Mouse (Mus musculus) CH12.LX (cell line): ENCODE measurements around the gene Galk2. TPM values are rescaled to one million over a fixed set of nuclear protein-coding genes. Genes with fewer than 3 reads are reported as not detected.

Source experiments
- DNase-seq: peaks from one replicate; pipeline ENCODE4 v3.0.0-alpha.2; 2013; ENCODE audit errors: extremely low read depth
- H3K27ac ChIP-seq: 2 replicates; pipeline ENCODE4 v1.5.1; 2012; ENCODE audit warnings: low read depth, mild to moderate bottlenecking, control low read depth, moderate library complexity; ENCODE audit not compliant: insufficient read depth
- H3K27me3 ChIP-seq: replicated peaks from 2 replicates; pipeline ENCODE3; 2012; ENCODE audit warnings: inconsistent platforms
- H3K36me3 ChIP-seq, 2 experiments: replicated peaks in 1 of 2; 2 replicates each; pipeline versions ENCODE3 to v1.6.1; 2012; ENCODE audit warnings: inconsistent platforms in 1 of 2, low read length in 1 of 2, mild to moderate bottlenecking in 1 of 2, mixed read lengths in 1 of 2, moderate library complexity in 1 of 2; ENCODE audit not compliant: control insufficient read depth in 1 of 2, insufficient read depth in 1 of 2
- H3K4me1 ChIP-seq, 2 experiments: 2 replicates each; pipeline ENCODE4 v1.6.1; 2012; ENCODE audit warnings: inconsistent platforms in 1 of 2, moderate library complexity in 1 of 2; ENCODE audit not compliant: insufficient read depth in 2 of 2, control insufficient read depth in 1 of 2
- H3K4me2 ChIP-seq: 2 replicates; pipeline ENCODE4 v1.6.1; 2012; ENCODE audit warnings: low read depth, mild to moderate bottlenecking, control low read depth; ENCODE audit not compliant: poor library complexity, insufficient read depth, severe bottlenecking
- H3K4me3 ChIP-seq, 3 experiments: fragments of 150-350 bp in 1 of 3; sonication (generic) in 1 of 3; replicated peaks in 1 of 3; 2 replicates each; pipeline versions ENCODE3 to v1.5.1; 2011 to 2012; ENCODE audit warnings: low read depth in 2 of 3, low read length in 2 of 3, mild to moderate bottlenecking in 2 of 3, moderate library complexity in 2 of 3, control low read depth in 1 of 3, improper control_type of control experiment in 1 of 3, inconsistent platforms in 1 of 3, mixed read lengths in 1 of 3; ENCODE audit not compliant: poor library complexity in 1 of 3
- H3K79me2 ChIP-seq: replicated peaks from 2 replicates; pipeline ENCODE4 v1.6.1; 2012; ENCODE audit warnings: mild to moderate bottlenecking, moderate library complexity; ENCODE audit not compliant: control insufficient read depth, poor library complexity, insufficient read depth, severe bottlenecking; ENCODE audit errors: extremely low read depth
- H3K9ac ChIP-seq: 2 replicates; pipeline ENCODE4 v1.6.1; 2012; ENCODE audit warnings: low read depth, mild to moderate bottlenecking, control low read depth, moderate library complexity; ENCODE audit not compliant: insufficient read depth
- H3K9me3 ChIP-seq: replicated peaks from 2 replicates; pipeline ENCODE3; 2012; ENCODE audit warnings: low read length, inconsistent platforms, mixed read lengths
- CHD1 ChIP-seq: IDR thresholded peaks from 2 replicates; pipeline ENCODE4 v1.6.1; 2012; ENCODE audit warnings: low read depth, low read length, improper control_type of control experiment, inconsistent platforms
- E2F4 ChIP-seq: IDR thresholded peaks from 2 replicates; pipeline ENCODE4 v1.6.1; 2011; ENCODE audit warnings: low read depth, low read length, improper control_type of control experiment; ENCODE audit not compliant: insufficient replicate concordance
- EP300 ChIP-seq: IDR thresholded peaks from 2 replicates; pipeline ENCODE4 v1.6.1; 2011; ENCODE audit warnings: low read length, improper control_type of control experiment
- ETS1 ChIP-seq: conservative IDR thresholded peaks from 2 replicates; pipeline ENCODE4 v1.6.1; 2012; ENCODE audit warnings: low read depth, mild to moderate bottlenecking, inconsistent platforms, low read length, improper control_type of control experiment, moderate library complexity
- GABPA ChIP-seq: IDR thresholded peaks from 2 replicates; pipeline ENCODE4 v1.6.1; 2012; ENCODE audit warnings: low read depth, low read length, improper control_type of control experiment, inconsistent platforms; ENCODE audit not compliant: insufficient replicate concordance
- IRF4 ChIP-seq: IDR thresholded peaks from 2 replicates; pipeline ENCODE4 v1.6.1; 2014; ENCODE audit warnings: low read depth, mild to moderate bottlenecking, inconsistent platforms, low read length, improper control_type of control experiment
- JUN ChIP-seq: IDR thresholded peaks from 2 replicates; pipeline ENCODE4 v1.6.1; 2011; ENCODE audit warnings: low read depth, mild to moderate bottlenecking, low read length, improper control_type of control experiment, moderate library complexity; ENCODE audit not compliant: insufficient read depth
- JUND ChIP-seq: conservative IDR thresholded peaks from 2 replicates; pipeline ENCODE4 v1.6.1; 2011; ENCODE audit warnings: low read depth, low read length, improper control_type of control experiment
- KAT2A ChIP-seq: IDR thresholded peaks from 2 replicates; pipeline ENCODE4 v1.6.1; 2012; ENCODE audit warnings: low read length, improper control_type of control experiment, inconsistent platforms; ENCODE audit not compliant: insufficient replicate concordance
- MAFK ChIP-seq: IDR thresholded peaks from 2 replicates; pipeline ENCODE4 v1.6.1; 2011; ENCODE audit warnings: low read length, improper control_type of control experiment; ENCODE audit not compliant: insufficient replicate concordance
- MEF2A ChIP-seq: IDR thresholded peaks from 2 replicates; pipeline ENCODE4 v1.6.1; 2014; ENCODE audit warnings: low read depth, mild to moderate bottlenecking, inconsistent platforms, low read length, improper control_type of control experiment, borderline replicate concordance
- MXI1 ChIP-seq: IDR thresholded peaks from 2 replicates; pipeline ENCODE4 v1.6.1; 2011; ENCODE audit warnings: mild to moderate bottlenecking, low read depth, low read length, improper control_type of control experiment
- NRF1 ChIP-seq: IDR thresholded peaks from 2 replicates; pipeline ENCODE4 v1.6.1; 2014; ENCODE audit warnings: low read depth, mild to moderate bottlenecking, inconsistent platforms, low read length, improper control_type of control experiment, moderate library complexity
- PAX5 ChIP-seq: IDR thresholded peaks from 2 replicates; pipeline ENCODE4 v1.6.1; 2012; ENCODE audit warnings: low read length, inconsistent platforms, mixed read lengths
- POLR2A ChIP-seq: IDR thresholded peaks from 2 replicates; pipeline ENCODE4 v1.6.1; 2011; ENCODE audit warnings: low read depth, mild to moderate bottlenecking, improper control_type of control experiment, low read length
- POLR2AphosphoS2 ChIP-seq: IDR thresholded peaks from 2 replicates; pipeline ENCODE4 v1.6.1; 2011; ENCODE audit warnings: low read depth, low read length, improper control_type of control experiment
- RAD21 ChIP-seq: IDR thresholded peaks from 2 replicates; pipeline ENCODE4 v1.6.1; 2011; ENCODE audit warnings: low read depth, mild to moderate bottlenecking, low read length, improper control_type of control experiment, moderate library complexity
- RCOR1 ChIP-seq: conservative IDR thresholded peaks from 2 replicates; pipeline ENCODE4 v1.6.1; 2012; ENCODE audit warnings: low read depth, mild to moderate bottlenecking, inconsistent platforms, low read length, improper control_type of control experiment
- SIN3A ChIP-seq: IDR thresholded peaks from 2 replicates; pipeline ENCODE4 v1.6.1; 2012; ENCODE audit warnings: low read length, improper control_type of control experiment, inconsistent platforms
- SMC3 ChIP-seq: IDR thresholded peaks from 2 replicates; pipeline ENCODE4 v1.6.1; 2011; ENCODE audit warnings: low read depth, low read length, improper control_type of control experiment
- UBTF ChIP-seq: IDR thresholded peaks from 2 replicates; pipeline ENCODE4 v1.6.1; 2012; ENCODE audit warnings: low read depth, mild to moderate bottlenecking, inconsistent platforms, low read length, improper control_type of control experiment, moderate library complexity
- USF1 ChIP-seq: IDR thresholded peaks from 2 replicates; pipeline ENCODE4 v1.6.1; 2014; ENCODE audit warnings: low read depth, mild to moderate bottlenecking, inconsistent platforms, low read length, improper control_type of control experiment
- USF2 ChIP-seq: conservative IDR thresholded peaks from 2 replicates; pipeline ENCODE4 v1.6.1; 2011; ENCODE audit warnings: low read depth, low read length, improper control_type of control experiment
- ZKSCAN1 ChIP-seq: IDR thresholded peaks from 2 replicates; pipeline ENCODE4 v1.6.1; 2012; ENCODE audit warnings: low read depth, inconsistent platforms, low read length, improper control_type of control experiment, borderline replicate concordance
- dilution Hi-C: fragments of 300-500 bp; cut with MboI; formaldehyde crosslinking; loops from 2 replicates; pipeline ENCODE4 v1.14.3; 2020; ENCODE audit warnings: low sequenced_read_pairs; ENCODE audit not compliant: extremely low pct_unique_long_range_greater_than_20kb, extremely low pct_ligation_motif_present
- in situ Hi-C: fragments of 300-500 bp; cut with MboI; formaldehyde crosslinking; loops from 3 replicates; pipeline ENCODE4 v1.14.3; 2019; ENCODE audit warnings: low sequenced_read_pairs, low pct_ligation_motif_present, low pct_unique_long_range_greater_than_20kb, mixed read lengths
- polyA plus RNA-seq: library from polyadenylated mRNA; unstranded; fragments of >175 nt; gene quantifications from 2 replicates; pipeline ENCODE4 v1.2.1, GENCODE M21; 2012; ENCODE audit warnings: low read depth; ENCODE audit not compliant: insufficient read length
- total RNA-seq, 2 experiments: library from RNA; depleted of rRNA; stranded (reverse); fragments of 300-350 nt in 1 of 2; fragments of >200 nt in 1 of 2; gene quantifications; 2 replicates each; pipeline ENCODE4 v1.2.3; 2012 to 2014

Gene Galk2
- total and polyA plus RNA-seq, 3 experiments = 36.7 to 59.9 (median 41.8) TPM

GRCm38 (mm10) chr2:125917297-125917679, 58.4 kb downstream of the Galk2 start:
- dilution Hi-C loops = no loop called here
- Histone ChIP-seq H3K27me3 (no peaks in the 10 kb centered on the region), H3K9ac (no peak overlapping the region), H3K27ac (no peak overlapping the region), H3K4me1 (no peaks in the 10 kb centered on the region; a peak in 1 of 4 replicates), H3K79me2 (no peaks in the 10 kb centered on the region), H3K4me2 (no peak overlapping the region), H3K4me3 (no peak overlapping the region), H3K9me3 (no peaks in the 10 kb centered on the region), H3K36me3 (peaks cover 7 to 54% of the 10 kb centered on the region in 2 experiments)
- in situ Hi-C loops = no loop called here
- no peak for TF ChIP-seq ETS1
- TF ChIP-seq PAX5 = no peak
- TF ChIP-seq NRF1 = no peak
- TF ChIP-seq UBTF = no peak
- TF ChIP-seq JUN = no peak
- no peak for TF ChIP-seq USF2
- TF ChIP-seq MEF2A = no peak
- TF ChIP-seq POLR2A = no peak
- TF ChIP-seq RAD21 = no peak
- TF ChIP-seq ZKSCAN1 = no peak
- TF ChIP-seq USF1 = no peak
- no peak for TF ChIP-seq SIN3A
- TF ChIP-seq MAFK = no peak
- DNase-seq = no peak

GRCm38 (mm10) chr2:125921273-125921672, 62.4 kb downstream of the Galk2 start:
- no peak overlapping the region for H3K4me2 ChIP-seq
- H3K36me3 ChIP-seq = peaks cover 7 to 50% of the 10 kb centered on the region in 2 experiments
- H3K4me3 ChIP-seq = no peak overlapping the region
- DNase-seq = no peak
- H3K9me3 ChIP-seq = no peaks in the 10 kb centered on the region
- no peaks in the 10 kb centered on the region; a peak in 1 of 4 replicates for H3K4me1 ChIP-seq
- H3K27me3 ChIP-seq = no peaks in the 10 kb centered on the region
- TF ChIP-seq EP300 = no peak
- TF ChIP-seq POLR2AphosphoS2 = no peak
- no peak for TF ChIP-seq IRF4
- TF ChIP-seq JUND = no peak
- TF ChIP-seq MXI1 = no peak
- TF ChIP-seq SMC3 = no peak
- TF ChIP-seq KAT2A = no peak
- no peak for TF ChIP-seq GABPA
- no peak for TF ChIP-seq CHD1
- no peak for TF ChIP-seq E2F4
- no peak for TF ChIP-seq USF1
- TF ChIP-seq POLR2A = no peak
- TF ChIP-seq NRF1 = no peak
- TF ChIP-seq RCOR1 = no peak
- H3K27ac ChIP-seq = no peak overlapping the region
- no peak overlapping the region for H3K9ac ChIP-seq
- dilution Hi-C loops (no loop called here), in situ Hi-C loops (no loop called here)
- H3K79me2 ChIP-seq = no peaks in the 10 kb centered on the region
